Mouse (Mus musculus) cerebellum, adult 2 months (tissue): ENCODE results near the gene Apoc2.

Experiments
- CTCF ChIP-seq: fragments of 200-500 bp; IDR thresholded peaks from 2 replicates; pipeline ENCODE4 v1.5.1; 2011; ENCODE audit warnings: low read depth, mild to moderate bottlenecking, control low read depth, low read length, moderate library complexity, borderline replicate concordance; ENCODE audit not compliant: insufficient read depth
- POLR2A ChIP-seq: fragments of 200-500 bp; IDR thresholded peaks from 2 replicates; pipeline ENCODE4 v1.6.1; 2011; ENCODE audit warnings: low read length, control low read depth, borderline replicate concordance; ENCODE audit not compliant: insufficient read depth

DNA sequence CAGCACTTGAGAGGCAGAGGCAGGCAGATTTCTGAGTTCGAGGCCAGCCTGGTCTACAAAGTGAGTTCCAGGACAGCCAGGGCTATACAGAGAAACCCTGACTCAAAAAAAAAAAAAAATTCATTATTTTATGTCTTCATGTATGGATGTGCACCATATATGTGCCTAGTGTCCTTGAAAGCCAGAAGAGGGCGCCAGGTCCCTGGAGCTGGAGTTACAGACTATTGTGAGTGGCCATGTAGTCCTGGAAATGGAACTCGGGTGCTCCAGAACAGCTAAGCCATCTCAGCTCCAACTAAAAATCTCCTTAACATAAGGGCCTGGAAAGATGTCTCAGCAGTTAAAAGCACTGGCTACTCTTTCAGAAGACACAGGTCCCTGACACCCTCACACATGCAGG is 11.0 kb downstream of the Apoc2 start:
- TF ChIP-seq CTCF (no peak), POLR2A (no peak)
